Mouse (Mus musculus) cortical plate, adult 2 months (tissue): ENCODE results near the gene BC049730.

Source experiments
- CTCF ChIP-seq: fragments of 200-500 bp; IDR thresholded peaks from 2 replicates; pipeline ENCODE4 v1.5.1; 2011; ENCODE audit warnings: mild to moderate bottlenecking, control low read depth, low read length; ENCODE audit not compliant: insufficient read depth; ENCODE audit errors: extremely low read depth
- POLR2A ChIP-seq: fragments of 200-500 bp; IDR thresholded peaks from 2 replicates; pipeline ENCODE4 v1.6.1; 2011; ENCODE audit warnings: mild to moderate bottlenecking, low read length, control low read depth; ENCODE audit not compliant: insufficient read depth; ENCODE audit errors: extremely low read depth

GRCm38 (mm10) chr7:24735970-24736670 lies 27.1 kb downstream of the BC049730 start:
- no peak for TF ChIP-seq CTCF
- no peak for TF ChIP-seq POLR2A
